Mouse (Mus musculus): ENCODE results near the gene Alad.
"Not testable (repeated sequence)": the region's sequence is repeated elsewhere in the genome, so short reads cannot be mapped to it uniquely, and the experiment has no call there.

Alad gene

GRCm38 (mm10) chr4:62485450-62486161 lies 34.1 kb downstream of the Alad start:
- DNase-seq = no peak

- no peak for DNase-seq
Measured at GRCm38 (mm10) chr4:62484928-62485327, 34.8 kb downstream of the Alad start.

- DNase-seq = peak; percentile 26
Measured at GRCm38 (mm10) chr4:62480709-62481605, 38.8 kb downstream of the Alad start.

GRCm38 (mm10) chr4:62479937-62480708 lies 39.6 kb downstream of the Alad start, which contains the start of gene Bspry:
TSS of gene Bspry (plus strand) at chr4:62480053.
- peak; percentile 40 for DNase-seq

GRCm38 (mm10) chr4:62479593-62479936 lies 40.2 kb downstream of the Alad start:
- not testable (repeated sequence) for DNase-seq

GRCm38 (mm10) chr4:62477542-62478244 lies 42.0 kb downstream of the Alad start:
- DNase-seq = no peak

- DNase-seq = no peak
Measured at GRCm38 (mm10) chr4:62475793-62476192, 43.9 kb downstream of the Alad start.

- no peak for DNase-seq
Measured at GRCm38 (mm10) chr4:62475131-62475530, 44.6 kb downstream of the Alad start.

- DNase-seq = no peak
Measured at GRCm38 (mm10) chr4:62472071-62472470, 47.6 kb downstream of the Alad start.

- peak; percentile 76 for DNase-seq
Measured at GRCm38 (mm10) chr4:62470598-62471051, 49.1 kb downstream of the Alad start, which contains the start of gene Wdr31. TSS of gene Wdr31 (minus strand) at chr4:62470896.

- no peak for DNase-seq
Measured at GRCm38 (mm10) chr4:62468158-62468557, 51.6 kb downstream of the Alad start.

- no peak for DNase-seq
Measured at GRCm38 (mm10) chr4:62463124-62463523, 56.6 kb downstream of the Alad start.

GRCm38 (mm10) chr4:62460348-62460747 lies 59.4 kb downstream of the Alad start:
- DNase-seq = no peak
